Mouse (Mus musculus) liver, embryonic 16.5 days (tissue): ENCODE data around the gene Ern2. TPM values are rescaled to one million over a fixed set of nuclear protein-coding genes. Genes with fewer than 3 reads are reported as not detected.

Source experiments
- polyA plus RNA-seq: library from polyadenylated mRNA; unstranded; fragments of >200 nt; fragmentation: Nextera tagmentation; extraction: Ambion mirVana; gene quantifications from 2 replicates; pipeline ENCODE4 v1.2.1, GENCODE M21; 2015

Gene Ern2
- polyA plus RNA-seq, 1 experiment from 2014 or later: not detected

Other genes with a start within 250 kb of the Ern2 start
- gene Cog7, start 204.5 kb downstream of the Ern2 start, polyA plus RNA-seq: 9.6 and 9.9 TPM in 2 replicates
- gene Gga2, start 165.0 kb downstream of the Ern2 start, polyA plus RNA-seq: 32.6 and 34.6 TPM in 2 replicates
- gene Ubfd1, start 119.0 kb downstream of the Ern2 start, polyA plus RNA-seq: 12.4 and 14.7 TPM in 2 replicates
- 7.4 and 8.2 TPM in 2 replicates for gene Ears2, start 118.9 kb downstream of the Ern2 start, polyA plus RNA-seq
- gene Ndufab1, start 84.3 kb downstream of the Ern2 start, polyA plus RNA-seq: 389 and 415 TPM in 2 replicates
- 10.5 and 11.1 TPM in 2 replicates for gene Palb2, start 53.2 kb downstream of the Ern2 start, polyA plus RNA-seq
- 44.8 and 45.5 TPM in 2 replicates for gene Dctn5, start 53.2 kb downstream of the Ern2 start, polyA plus RNA-seq
- 92.9 and 99.1 TPM in 2 replicates for gene Plk1, start 26.8 kb downstream of the Ern2 start, polyA plus RNA-seq
- 3.1 TPM in 2 replicates for gene Chp2, start 33.3 kb upstream of the Ern2 start, polyA plus RNA-seq
- gene Prkcb, start 102.5 kb upstream of the Ern2 start, polyA plus RNA-seq: 4.7 and 4.8 TPM in 2 replicates